Mouse (Mus musculus): ENCODE measurements around the gene Irgq. TPM values are rescaled to one million over a fixed set of nuclear protein-coding genes. Genes with fewer than 3 reads are reported as not detected.

The Irgq gene
- polyA plus RNA-seq, 1 experiment: 8.2 TPM

DNA sequence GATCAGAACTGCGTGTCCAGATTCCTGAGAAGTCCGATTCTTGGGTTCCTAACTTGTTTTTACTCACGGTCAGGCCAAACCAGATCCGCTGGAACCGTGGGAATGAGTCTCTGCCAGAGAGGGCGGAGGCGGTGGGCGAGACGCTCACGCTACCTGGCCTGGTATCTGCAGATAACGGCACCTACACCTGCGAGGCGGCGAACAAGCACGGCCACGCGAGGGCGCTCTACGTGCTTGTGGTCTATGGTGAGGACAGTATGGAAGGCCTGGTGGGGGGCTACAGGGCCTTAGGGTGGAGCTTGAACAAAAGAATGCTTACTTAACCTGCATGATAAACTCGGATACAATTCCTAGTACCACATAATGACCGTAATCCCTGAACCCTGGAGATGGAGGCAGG, 29.0 kb upstream of the Irgq start:
- Histone ChIP-seq H3K4me1 (ENCODE audit: control insufficient read depth, insufficient read depth, low read length) (peaks cover 4% of the 10 kb centered on the region), H3K27ac (ENCODE audit: insufficient read depth, low read length) (no peak overlapping the region), H3K9me3 (replicated peaks; ENCODE audit: control insufficient read depth, insufficient read depth, low read length, poor library complexity, severe bottlenecking) (no peaks in the 10 kb centered on the region), H3K9ac (ENCODE audit: low read depth, poor library complexity, severe bottlenecking) (no peak overlapping the region), H3K36me3 (ENCODE audit: control insufficient read depth, insufficient read depth, low read length, poor library complexity, severe bottlenecking) (no peaks in the 10 kb centered on the region), H3K4me3 (ENCODE audit: low read depth, low read length) (no peak overlapping the region), H3K27me3 (ENCODE audit: control insufficient read depth, insufficient read depth, low read length, poor library complexity, severe bottlenecking) (no peaks in the 10 kb centered on the region)
- TF ChIP-seq CTCF (IDR thresholded peaks at IDR 0.05; ENCODE audit: low read depth, low read length) (peak; percentile 91), POLR2A (IDR thresholded peaks at IDR 0.05; ENCODE audit: insufficient read depth, low read length) (no peak)

DNA sequence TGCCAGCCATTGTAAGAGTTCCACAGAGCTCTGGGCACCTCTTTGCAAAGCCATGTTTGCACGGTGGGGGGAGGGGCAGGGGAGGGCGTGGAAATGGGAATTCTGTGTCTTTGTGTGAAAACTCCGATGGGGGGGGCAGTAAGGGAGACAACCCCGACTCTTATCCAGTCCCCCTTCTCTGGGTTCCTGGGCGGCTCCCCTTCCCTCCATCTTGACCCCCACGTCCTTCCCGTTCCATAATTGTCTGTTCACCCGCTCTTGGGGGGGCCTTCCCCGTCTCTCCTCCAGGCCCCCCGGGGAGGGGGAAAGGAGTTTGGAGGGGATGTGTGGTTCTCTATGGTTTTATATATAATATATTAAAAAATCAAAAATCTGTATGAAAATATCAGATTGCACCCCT, 26.5 kb upstream of the Irgq start:
- Histone ChIP-seq H3K27ac (ENCODE audit: insufficient read depth, low read length) (no peak overlapping the region), H3K9me3 (replicated peaks; ENCODE audit: control insufficient read depth, insufficient read depth, low read length, poor library complexity, severe bottlenecking) (no peaks in the 10 kb centered on the region), H3K9ac (ENCODE audit: low read depth, poor library complexity, severe bottlenecking) (no peak overlapping the region), H3K4me1 (ENCODE audit: control insufficient read depth, insufficient read depth, low read length) (peaks cover 2% of the 10 kb centered on the region), H3K36me3 (ENCODE audit: control insufficient read depth, insufficient read depth, low read length, poor library complexity, severe bottlenecking) (no peaks in the 10 kb centered on the region), H3K27me3 (ENCODE audit: control insufficient read depth, insufficient read depth, low read length, poor library complexity, severe bottlenecking) (no peaks in the 10 kb centered on the region), H3K4me3 (ENCODE audit: low read depth, low read length) (no peak overlapping the region)
- no peak for TF ChIP-seq POLR2A (IDR thresholded peaks at IDR 0.05; ENCODE audit: insufficient read depth, low read length)
- TF ChIP-seq CTCF (IDR thresholded peaks at IDR 0.05; ENCODE audit: low read depth, low read length): no peak
- TF ChIP-seq EP300 (IDR thresholded peaks at IDR 0.05; ENCODE audit: insufficient read depth, low read depth, low read length): no peak

DNA sequence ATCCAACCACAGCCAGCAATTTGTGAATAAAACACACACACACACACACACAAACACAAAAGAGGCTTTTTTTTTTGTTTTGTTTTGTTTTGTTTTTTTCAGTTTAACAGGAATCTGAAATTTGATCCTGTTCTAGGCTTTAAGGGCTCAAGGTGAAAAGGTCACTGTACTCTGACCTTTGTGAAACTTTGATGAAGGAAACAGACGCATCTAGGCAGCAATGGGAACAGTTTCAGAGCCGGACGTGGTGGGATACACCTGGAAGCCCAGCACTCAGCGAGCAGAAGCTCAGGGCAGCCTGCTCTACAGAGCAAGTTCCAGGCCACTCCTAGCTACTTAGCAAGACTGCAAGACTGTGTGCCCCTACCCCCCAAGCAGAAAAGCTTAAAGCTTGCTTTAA, 25.6 kb upstream of the Irgq start:
- H3K27me3 ChIP-seq (ENCODE audit: control insufficient read depth, insufficient read depth, low read length, poor library complexity, severe bottlenecking): no peaks in the 10 kb centered on the region
- TF ChIP-seq POLR2A (IDR thresholded peaks at IDR 0.05; ENCODE audit: insufficient read depth, low read length) (no peak), EP300 (IDR thresholded peaks at IDR 0.05; ENCODE audit: insufficient read depth, low read depth, low read length) (peak; percentile 59; the same call in 1 of the 2 replicates), CTCF (IDR thresholded peaks at IDR 0.05; ENCODE audit: low read depth, low read length) (no peak)
- H3K36me3 ChIP-seq (ENCODE audit: control insufficient read depth, insufficient read depth, low read length, poor library complexity, severe bottlenecking): no peaks in the 10 kb centered on the region
- H3K4me1 ChIP-seq (ENCODE audit: control insufficient read depth, insufficient read depth, low read length): peaks cover 2% of the 10 kb centered on the region
- H3K9me3 ChIP-seq (replicated peaks; ENCODE audit: control insufficient read depth, insufficient read depth, low read length, poor library complexity, severe bottlenecking): no peaks in the 10 kb centered on the region
- peak overlapping the region; percentile 84 for H3K27ac ChIP-seq (ENCODE audit: insufficient read depth, low read length)
- H3K9ac ChIP-seq (ENCODE audit: low read depth, poor library complexity, severe bottlenecking): no peak overlapping the region
- no peak overlapping the region for H3K4me3 ChIP-seq (ENCODE audit: low read depth, low read length)

DNA sequence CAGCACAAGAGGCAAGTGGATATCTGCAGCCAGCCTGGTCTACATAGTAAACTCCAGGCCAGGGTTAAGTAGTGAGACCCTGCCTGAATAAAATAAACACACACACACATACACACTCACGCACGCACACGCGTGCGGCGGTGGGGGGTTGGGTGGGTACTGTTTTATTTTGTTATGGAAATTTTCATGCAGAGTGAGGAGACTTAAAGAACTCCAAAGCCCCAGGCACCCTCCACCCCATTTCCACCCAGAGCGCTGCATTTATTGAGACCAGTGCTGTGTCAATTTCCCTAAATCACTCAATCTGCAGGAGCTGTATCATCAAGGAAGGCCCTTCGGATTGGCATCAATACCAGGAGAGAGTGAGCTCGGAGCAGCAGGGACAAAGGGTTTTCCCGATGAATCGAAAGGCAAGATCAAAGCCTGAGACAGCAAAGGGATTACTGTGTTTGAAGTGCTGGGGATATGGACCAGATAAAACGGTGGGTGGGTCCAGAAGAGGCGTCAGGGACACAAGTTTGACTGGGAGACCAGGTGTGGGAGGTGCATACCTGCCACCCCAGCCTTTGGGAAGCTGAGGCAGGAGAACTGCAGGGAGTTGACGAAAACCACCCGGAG, 24.9 kb upstream of the Irgq start:
- Histone ChIP-seq H3K27me3 (ENCODE audit: control insufficient read depth, insufficient read depth, low read length, poor library complexity, severe bottlenecking) (no peaks in the 10 kb centered on the region), H3K9ac (ENCODE audit: low read depth, poor library complexity, severe bottlenecking) (no peak overlapping the region), H3K4me1 (ENCODE audit: control insufficient read depth, insufficient read depth, low read length) (peaks cover 2% of the 10 kb centered on the region), H3K9me3 (replicated peaks; ENCODE audit: control insufficient read depth, insufficient read depth, low read length, poor library complexity, severe bottlenecking) (no peaks in the 10 kb centered on the region), H3K27ac (ENCODE audit: insufficient read depth, low read length) (peak overlapping the region; percentile 84), H3K4me3 (ENCODE audit: low read depth, low read length) (peak overlapping the region; percentile 2; the same call in 1 of the 2 replicates), H3K36me3 (ENCODE audit: control insufficient read depth, insufficient read depth, low read length, poor library complexity, severe bottlenecking) (no peaks in the 10 kb centered on the region)
- TF ChIP-seq EP300 (IDR thresholded peaks at IDR 0.05; ENCODE audit: insufficient read depth, low read depth, low read length) (0 out of 2 replicates have a peak, but pooled peaks have one; percentile 59), CTCF (IDR thresholded peaks at IDR 0.05; ENCODE audit: low read depth, low read length) (no peak), POLR2A (IDR thresholded peaks at IDR 0.05; ENCODE audit: insufficient read depth, low read length) (no peak)

DNA sequence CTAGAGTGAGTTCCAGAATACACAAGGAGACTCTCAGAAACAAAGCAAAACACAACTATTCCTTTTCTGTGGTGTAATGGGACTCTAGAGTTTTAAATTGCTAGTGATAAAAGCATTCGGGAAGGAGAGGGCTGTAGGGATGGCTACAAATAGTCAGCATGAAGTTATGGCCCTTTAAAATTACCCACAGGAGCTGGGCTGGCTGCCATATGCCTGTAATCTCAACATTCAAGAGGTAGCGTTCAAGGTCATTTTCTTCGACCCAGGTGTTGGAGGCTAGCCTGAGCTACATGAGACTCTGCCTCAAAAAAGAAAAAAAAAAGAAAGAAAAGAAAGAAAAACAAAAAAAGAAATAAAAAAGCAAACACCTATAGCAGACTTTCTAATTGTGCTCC, 24.4 kb upstream of the Irgq start:
- Histone ChIP-seq H3K4me3 (ENCODE audit: low read depth, low read length) (0 out of 2 replicates have a peak overlapping the region, but pooled peaks have one; percentile 2), H3K36me3 (ENCODE audit: control insufficient read depth, insufficient read depth, low read length, poor library complexity, severe bottlenecking) (no peaks in the 10 kb centered on the region), H3K27ac (ENCODE audit: insufficient read depth, low read length) (peak overlapping the region; percentile 84), H3K9me3 (replicated peaks; ENCODE audit: control insufficient read depth, insufficient read depth, low read length, poor library complexity, severe bottlenecking) (no peaks in the 10 kb centered on the region), H3K4me1 (ENCODE audit: control insufficient read depth, insufficient read depth, low read length) (peaks cover 2% of the 10 kb centered on the region), H3K9ac (ENCODE audit: low read depth, poor library complexity, severe bottlenecking) (peak overlapping the region; percentile 84), H3K27me3 (ENCODE audit: control insufficient read depth, insufficient read depth, low read length, poor library complexity, severe bottlenecking) (no peaks in the 10 kb centered on the region)
- TF ChIP-seq POLR2A (IDR thresholded peaks at IDR 0.05; ENCODE audit: insufficient read depth, low read length): no peak
- TF ChIP-seq CTCF (IDR thresholded peaks at IDR 0.05; ENCODE audit: low read depth, low read length): no peak
- TF ChIP-seq EP300 (IDR thresholded peaks at IDR 0.05; ENCODE audit: insufficient read depth, low read depth, low read length): no peak

DNA sequence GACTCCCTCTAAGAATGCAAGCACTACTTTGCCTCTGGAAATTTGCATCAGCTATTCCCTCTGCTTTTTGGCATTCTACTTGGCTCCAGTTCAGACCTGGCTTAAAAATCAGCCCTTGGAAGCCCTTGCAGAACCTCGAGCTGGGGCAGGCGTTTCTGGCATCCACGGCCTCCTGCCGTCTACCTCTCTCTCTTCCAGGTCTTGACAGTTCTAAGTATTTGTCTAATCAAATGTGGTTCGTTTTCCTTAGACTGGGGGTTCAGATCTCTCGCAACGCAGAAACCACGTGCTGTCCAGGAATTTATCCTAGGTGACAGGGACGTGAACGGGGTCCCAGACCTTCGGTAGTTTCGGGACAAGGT, 24.0 kb upstream of the Irgq start:
- peak overlapping the region; percentile 84; the same call in 1 of the 2 replicates for H3K27ac ChIP-seq (ENCODE audit: insufficient read depth, low read length)
- peak overlapping the region; percentile 83 for H3K4me3 ChIP-seq (ENCODE audit: low read depth, low read length)
- H3K9ac ChIP-seq (ENCODE audit: low read depth, poor library complexity, severe bottlenecking): peak overlapping the region; percentile 84
- H3K36me3 ChIP-seq (ENCODE audit: control insufficient read depth, insufficient read depth, low read length, poor library complexity, severe bottlenecking): no peaks in the 10 kb centered on the region
- H3K9me3 ChIP-seq (replicated peaks; ENCODE audit: control insufficient read depth, insufficient read depth, low read length, poor library complexity, severe bottlenecking): no peaks in the 10 kb centered on the region
- TF ChIP-seq POLR2A (IDR thresholded peaks at IDR 0.05; ENCODE audit: insufficient read depth, low read length): no peak
- no peak for TF ChIP-seq EP300 (IDR thresholded peaks at IDR 0.05; ENCODE audit: insufficient read depth, low read depth, low read length)
- no peak for TF ChIP-seq CTCF (IDR thresholded peaks at IDR 0.05; ENCODE audit: low read depth, low read length)
- peaks cover 2% of the 10 kb centered on the region for H3K4me1 ChIP-seq (ENCODE audit: control insufficient read depth, insufficient read depth, low read length)
- H3K27me3 ChIP-seq (ENCODE audit: control insufficient read depth, insufficient read depth, low read length, poor library complexity, severe bottlenecking): no peaks in the 10 kb centered on the region
